Mouse (Mus musculus): ENCODE results near the gene Timeless. TPM values are rescaled to one million over a fixed set of nuclear protein-coding genes. Genes with fewer than 3 reads are reported as not detected.
A peak's percentile ranks its signal among the peaks of the same experiment; 100 is the strongest.
"Not testable (repeated sequence)": the region's sequence is repeated elsewhere in the genome, so short reads cannot be mapped to it uniquely, and the experiment has no call there.

Timeless gene
- polyA plus RNA-seq, 1 experiment from 2014 or later = 32.0 TPM

DNA sequence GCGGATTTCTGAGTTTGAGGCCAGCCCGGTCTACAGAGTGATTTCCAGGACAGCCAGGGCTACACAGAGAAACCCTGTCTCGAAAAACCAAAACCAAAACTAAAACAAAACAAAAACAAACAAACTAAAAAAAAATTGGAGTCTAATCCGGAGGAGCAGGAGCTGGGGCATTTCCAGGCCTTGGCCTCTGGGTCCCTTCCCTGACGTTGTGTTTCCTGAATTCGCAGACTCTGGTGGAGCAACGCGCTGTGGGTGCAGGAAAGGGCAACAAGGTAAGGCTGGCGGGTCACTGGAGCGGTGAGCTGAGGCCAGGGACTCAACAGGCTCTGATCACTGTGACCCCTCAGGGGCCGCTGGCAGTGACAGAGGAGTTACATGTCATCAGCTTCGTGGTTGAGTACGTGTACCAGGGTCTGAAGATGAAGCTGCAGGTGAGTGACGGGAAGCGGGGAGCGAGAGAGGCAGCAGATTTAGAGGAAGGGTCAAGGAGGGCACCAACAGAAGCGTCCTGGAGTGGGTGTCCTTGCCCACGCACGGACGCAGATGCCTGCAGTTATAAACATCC, 51.1 kb downstream of the Timeless start:
- Histone ChIP-seq H3K27ac (replicated peaks) (no peak overlapping the region), H3K27me3 (no peaks in the 10 kb centered on the region), H3K4me1 (no peaks in the 10 kb centered on the region), H3K4me3 (no peak overlapping the region), H3K4me2 (replicated peaks) (no peak overlapping the region), H3K9ac (replicated peaks) (no peak overlapping the region), H3K9me3 (no peaks in the 10 kb centered on the region), H3K36me3 (peaks cover 45% of the 10 kb centered on the region)
- no peak for ATAC-seq (replicated peaks)
- 93% methylated on average over 20 of the region's 20 CpGs for WGBS

DNA sequence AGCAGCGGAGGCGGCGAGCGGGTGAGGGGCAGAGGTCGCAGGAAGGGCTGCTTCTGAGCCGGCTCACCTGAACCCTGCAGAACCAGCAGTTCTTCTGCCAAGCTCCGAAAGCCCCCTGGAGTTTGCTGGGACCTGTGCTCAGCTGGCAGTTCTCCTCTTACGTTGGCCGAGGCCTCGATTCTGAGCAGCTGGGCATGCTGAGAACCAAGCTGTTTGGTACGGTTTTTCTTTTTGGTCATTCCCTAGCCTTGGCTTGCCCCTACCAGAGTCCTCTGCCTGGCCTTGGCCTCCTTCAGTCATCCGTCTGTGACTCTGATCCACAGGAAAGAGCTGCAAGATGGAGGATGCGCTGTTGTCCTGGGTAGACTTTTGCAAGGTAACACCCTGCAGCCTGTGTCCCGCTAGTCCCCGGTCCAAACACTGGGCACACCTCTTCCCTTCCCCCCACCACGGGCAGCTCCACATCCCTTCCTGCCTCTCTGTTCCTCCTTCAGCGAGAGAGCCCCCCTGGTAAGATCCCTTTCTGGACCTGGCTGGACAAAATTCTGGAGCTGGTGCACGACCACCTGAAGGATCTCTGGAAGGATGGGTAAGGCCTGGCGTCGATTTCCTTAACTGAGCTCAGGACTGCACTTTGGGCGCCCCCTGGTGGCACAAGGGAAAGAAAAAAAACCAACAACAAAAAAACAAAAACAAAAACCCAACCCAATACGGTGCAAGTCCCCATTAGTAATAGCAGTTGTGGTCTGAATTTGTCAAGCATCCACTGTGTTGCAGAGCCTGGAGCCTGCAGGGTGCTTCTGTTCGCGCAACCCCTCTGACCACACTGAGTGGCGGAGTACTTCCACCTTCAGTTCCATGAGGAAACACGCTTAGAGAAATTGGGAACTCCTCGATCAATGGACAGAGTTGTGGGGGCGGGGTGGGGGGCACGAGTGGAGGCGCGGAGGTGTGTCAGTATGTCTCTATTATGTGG, 52.0 kb downstream of the Timeless start:
- Histone ChIP-seq H3K36me3 (peaks cover 45% of the 10 kb centered on the region), H3K4me3 (no peak overlapping the region), H3K4me1 (no peaks in the 10 kb centered on the region), H3K9ac (replicated peaks) (no peak overlapping the region), H3K27me3 (no peaks in the 10 kb centered on the region), H3K4me2 (replicated peaks) (no peak overlapping the region), H3K27ac (replicated peaks) (no peak overlapping the region), H3K9me3 (no peaks in the 10 kb centered on the region)
- peak; percentile 48; the same call in 1 of the 2 replicates for ATAC-seq (replicated peaks)
- 62% methylated on average over 31 of the region's 31 CpGs for WGBS

DNA sequence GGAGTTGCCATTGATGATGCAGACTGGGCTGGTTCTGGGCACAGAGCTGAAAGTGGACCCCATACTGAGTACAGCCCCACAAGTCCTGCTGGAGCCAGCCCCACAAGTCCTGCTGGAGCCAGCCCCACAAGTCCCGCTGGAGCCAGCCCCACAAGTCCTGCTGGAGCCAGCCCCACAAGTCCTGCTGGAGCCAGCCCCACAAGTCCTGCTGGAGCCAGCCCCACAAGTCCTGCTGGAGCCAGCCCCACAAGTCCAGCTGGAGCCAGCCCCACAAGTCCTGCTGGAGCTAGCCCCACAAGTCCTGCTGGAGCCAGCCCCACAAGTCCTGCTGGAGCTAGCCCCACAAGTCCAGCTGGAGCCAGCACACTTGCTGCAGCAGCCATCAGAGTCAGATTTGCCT, 58.7 kb downstream of the Timeless start:
- WGBS = 67% methylated on average over 1 of the region's 1 CpGs

DNA sequence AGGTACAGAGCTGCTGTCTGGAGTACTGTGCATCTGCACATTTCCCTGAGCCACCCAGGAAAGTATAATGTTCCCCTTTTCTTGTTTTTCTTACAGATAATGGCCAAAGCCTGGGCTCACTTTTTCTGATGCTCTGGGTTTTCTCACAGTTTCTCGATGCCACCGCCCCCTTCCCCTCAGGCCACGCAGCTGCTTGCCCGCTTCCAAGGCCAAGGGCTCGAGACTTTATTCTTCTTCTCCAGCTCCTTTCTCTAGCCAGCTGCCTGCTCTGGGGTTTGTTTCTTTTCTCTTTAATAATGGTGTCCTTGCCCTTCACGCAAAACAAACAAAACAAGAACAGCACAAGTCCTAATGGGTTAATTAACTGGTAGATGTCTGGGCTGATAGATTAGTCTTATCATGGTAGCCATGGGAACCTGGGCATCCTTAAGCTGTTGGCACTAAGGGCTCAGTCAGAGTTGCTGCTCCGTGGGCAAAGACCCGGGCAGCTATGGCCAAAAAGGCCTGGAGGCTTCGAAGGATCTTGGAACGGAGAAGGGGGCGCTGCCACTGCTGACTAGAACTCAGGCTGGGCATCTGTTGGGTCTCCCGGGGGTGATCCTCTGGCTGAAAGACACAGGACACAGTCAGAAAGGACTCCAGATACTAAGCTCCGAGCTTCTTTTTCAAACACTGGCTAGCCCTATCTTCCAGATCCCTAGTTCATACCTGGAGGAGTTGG, 64.7 kb downstream of the Timeless start:
- WGBS = 52% methylated on average over 13 of the region's 13 CpGs
- Histone ChIP-seq H3K27me3 (no peaks in the 10 kb centered on the region), H3K4me2 (replicated peaks) (no peak overlapping the region), H3K4me3 (no peak overlapping the region), H3K36me3 (peaks cover 7% of the 10 kb centered on the region; the same call in 1 of the 2 replicates), H3K27ac (replicated peaks) (no peak overlapping the region), H3K4me1 (no peaks in the 10 kb centered on the region), H3K9me3 (no peaks in the 10 kb centered on the region), H3K9ac (replicated peaks) (no peak overlapping the region)
- ATAC-seq (replicated peaks) = no peak

More for the DNA sequence above, 58.7 kb downstream of the Timeless start:
- not testable (repeated sequence) for ATAC-seq (replicated peaks); H3K27me3 ChIP-seq; H3K4me2 ChIP-seq (replicated peaks); H3K4me1 ChIP-seq; H3K9ac ChIP-seq (replicated peaks); H3K4me3 ChIP-seq; H3K9me3 ChIP-seq; H3K27ac ChIP-seq (replicated peaks)
- peaks cover 16% of the 10 kb centered on the region for H3K36me3 ChIP-seq

DNA sequence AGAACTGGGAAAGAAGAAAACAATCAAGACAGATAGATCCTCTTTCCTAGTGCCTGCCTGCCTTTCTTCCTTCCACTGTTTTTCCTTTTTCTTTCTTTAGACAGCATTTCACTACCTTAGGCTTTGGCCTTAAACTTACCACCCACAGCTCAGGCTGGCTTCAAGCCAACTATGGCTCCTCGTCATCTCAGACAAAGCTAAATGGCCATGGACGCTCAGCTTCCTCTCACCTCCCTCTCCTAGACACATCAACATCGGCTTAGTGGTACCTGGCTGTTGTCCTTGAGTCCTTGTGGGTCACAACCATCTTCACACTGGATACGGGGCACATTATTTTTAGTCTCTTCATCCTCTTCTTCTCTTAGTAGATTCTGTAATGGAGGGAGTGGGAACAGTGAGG, 65.4 kb downstream of the Timeless start:
- H3K4me2 ChIP-seq (replicated peaks) = no peak overlapping the region
- peaks cover 6% of the 10 kb centered on the region; the same call in 1 of the 2 replicates for H3K36me3 ChIP-seq
- no peak overlapping the region for H3K27ac ChIP-seq (replicated peaks)
- no peak overlapping the region for H3K4me3 ChIP-seq
- no peaks in the 10 kb centered on the region for H3K27me3 ChIP-seq
- no peaks in the 10 kb centered on the region for H3K9me3 ChIP-seq
- WGBS = 63% methylated on average over 4 of the region's 4 CpGs
- no peak for ATAC-seq (replicated peaks)
- no peak overlapping the region for H3K9ac ChIP-seq (replicated peaks)
- H3K4me1 ChIP-seq = peaks cover 1% of the 10 kb centered on the region

DNA sequence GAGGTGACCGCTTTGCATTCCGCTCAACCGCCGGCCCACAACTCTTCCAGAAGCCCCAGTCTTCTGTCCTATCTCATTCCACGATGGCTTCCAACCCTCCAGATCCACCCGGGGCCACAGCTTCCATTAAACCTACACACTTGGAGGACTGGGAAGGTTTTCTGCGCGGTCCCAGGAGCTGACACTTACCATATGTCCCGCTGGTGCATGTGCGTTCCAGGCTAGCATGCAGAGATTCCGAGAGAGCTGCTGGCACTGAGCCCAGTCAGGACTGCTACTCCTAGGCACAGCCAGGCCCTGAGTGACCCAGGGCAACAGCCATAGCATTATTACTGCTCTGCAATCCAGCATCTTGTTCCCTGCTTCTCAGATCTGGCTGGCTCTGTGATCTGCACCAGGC, 65.8 kb downstream of the Timeless start:
- Histone ChIP-seq H3K27me3 (no peaks in the 10 kb centered on the region), H3K4me3 (no peak overlapping the region), H3K4me2 (replicated peaks) (no peak overlapping the region), H3K9ac (replicated peaks) (no peak overlapping the region), H3K9me3 (no peaks in the 10 kb centered on the region), H3K4me1 (peaks cover 5% of the 10 kb centered on the region), H3K27ac (replicated peaks) (no peak overlapping the region), H3K36me3 (peaks cover 2% of the 10 kb centered on the region; the same call in 1 of the 2 replicates)
- no peak for ATAC-seq (replicated peaks)
- WGBS = 68% methylated on average over 11 of the region's 11 CpGs

DNA sequence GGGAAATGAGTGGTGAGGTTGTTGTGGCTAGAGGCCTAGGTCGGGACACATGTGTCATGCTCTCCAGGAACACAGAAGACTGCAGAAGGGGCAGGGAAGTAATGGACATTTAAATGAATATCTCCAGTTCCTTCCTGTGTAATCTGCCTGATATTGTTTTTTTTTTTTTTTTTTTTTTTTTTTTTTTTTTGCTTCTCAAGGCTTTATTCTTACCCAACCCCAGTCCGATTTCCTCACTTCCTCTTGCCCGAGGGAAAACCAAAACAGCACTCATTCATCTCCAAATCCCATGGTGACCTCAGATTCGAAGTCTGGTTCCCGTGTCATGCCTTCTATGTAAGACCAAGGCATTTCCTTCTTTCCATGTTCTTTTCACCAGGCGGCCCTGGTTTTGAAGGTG, 66.4 kb downstream of the Timeless start:
- Histone ChIP-seq H3K9me3 (no peaks in the 10 kb centered on the region), H3K27me3 (no peaks in the 10 kb centered on the region), H3K36me3 (no peaks in the 10 kb centered on the region), H3K4me3 (no peak overlapping the region), H3K9ac (replicated peaks) (no peak overlapping the region), H3K27ac (replicated peaks) (no peak overlapping the region), H3K4me2 (replicated peaks) (no peak overlapping the region), H3K4me1 (peaks cover 7% of the 10 kb centered on the region)
- no peak for ATAC-seq (replicated peaks)
- WGBS = 79% methylated on average over 6 of the region's 6 CpGs

DNA sequence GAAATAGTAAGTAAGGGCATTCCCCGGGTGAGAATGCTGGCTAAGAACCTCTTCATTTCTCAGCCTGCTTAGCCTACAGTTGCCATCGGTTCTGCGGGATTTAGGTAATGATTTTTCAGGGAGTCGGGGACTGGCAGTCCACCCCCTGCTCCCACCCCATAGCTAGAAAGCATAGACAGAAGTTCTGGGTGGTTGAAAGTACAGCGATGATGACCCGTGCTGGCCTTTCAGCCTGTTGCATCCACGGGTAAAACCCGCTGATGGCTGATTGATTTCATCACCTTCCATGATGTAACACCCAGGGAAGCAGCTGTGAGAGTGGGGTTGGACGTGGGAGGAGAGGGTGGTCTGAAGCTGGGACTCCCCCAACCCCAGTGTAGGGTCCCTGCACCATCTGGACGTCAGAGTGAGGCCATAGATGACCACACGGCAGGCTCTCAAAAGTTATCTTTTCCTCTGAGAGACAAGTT, 66.9 kb downstream of the Timeless start, which contains the start of gene Il23a:
Il23a (minus strand) TSS at position 51 of the 470 bp plus-strand sequence.
- ATAC-seq (replicated peaks) = no peak
- WGBS = 84% methylated on average over 11 of the region's 11 CpGs
- Histone ChIP-seq H3K27me3 (no peaks in the 10 kb centered on the region), H3K4me2 (replicated peaks) (no peak within 1 kb of the TSS), H3K36me3 (no peaks in the 10 kb centered on the region), H3K9me3 (no peaks in the 10 kb centered on the region), H3K9ac (replicated peaks) (no peak within 1 kb of the TSS), H3K4me1 (peaks cover 8% of the 10 kb centered on the region), H3K4me3 (no peak within 1 kb of the TSS), H3K27ac (replicated peaks) (no peak within 1 kb of the TSS)

DNA sequence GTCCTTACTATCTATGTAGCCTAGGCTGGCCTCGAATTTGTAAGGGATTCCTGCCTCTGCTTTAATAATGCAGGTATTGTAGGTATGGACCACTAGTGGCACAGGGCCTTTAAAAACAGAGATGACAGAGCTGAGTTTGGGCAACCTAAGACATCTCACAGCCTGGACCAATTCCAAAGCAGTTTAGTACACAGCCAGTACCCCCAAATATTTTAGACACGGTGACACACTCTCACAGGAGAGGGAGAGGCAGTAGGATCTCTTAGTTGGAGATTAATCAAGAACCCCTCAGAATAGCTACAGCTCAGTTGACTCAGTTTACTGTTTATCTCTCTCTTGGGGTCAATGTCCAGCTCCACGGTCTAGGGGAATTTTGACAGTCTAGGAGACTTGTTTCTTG, 70.5 kb downstream of the Timeless start:
- no peaks in the 10 kb centered on the region for H3K27me3 ChIP-seq
- no peaks in the 10 kb centered on the region for H3K36me3 ChIP-seq
- 34% methylated on average over 3 of the region's 3 CpGs for WGBS
- peak overlapping the region; percentile 80 for H3K9ac ChIP-seq (replicated peaks)
- H3K4me3 ChIP-seq = peak overlapping the region; percentile 70
- H3K27ac ChIP-seq (replicated peaks) = peak overlapping the region; percentile 99
- H3K4me1 ChIP-seq = peaks cover 18% of the 10 kb centered on the region
- no peak for ATAC-seq (replicated peaks)
- H3K4me2 ChIP-seq (replicated peaks) = peak overlapping the region; percentile 67
- no peaks in the 10 kb centered on the region for H3K9me3 ChIP-seq

Measured in forebrain, embryonic 15.5 days (tissue).